Mouse (Mus musculus): ENCODE measurements around the gene Celsr2. TPM values are rescaled to one million over a fixed set of nuclear protein-coding genes. Genes with fewer than 3 reads are reported as not detected.

The Celsr2 gene
- polyA plus RNA-seq, 1 experiment from 2014 or later, result 38.4 TPM

DNA sequence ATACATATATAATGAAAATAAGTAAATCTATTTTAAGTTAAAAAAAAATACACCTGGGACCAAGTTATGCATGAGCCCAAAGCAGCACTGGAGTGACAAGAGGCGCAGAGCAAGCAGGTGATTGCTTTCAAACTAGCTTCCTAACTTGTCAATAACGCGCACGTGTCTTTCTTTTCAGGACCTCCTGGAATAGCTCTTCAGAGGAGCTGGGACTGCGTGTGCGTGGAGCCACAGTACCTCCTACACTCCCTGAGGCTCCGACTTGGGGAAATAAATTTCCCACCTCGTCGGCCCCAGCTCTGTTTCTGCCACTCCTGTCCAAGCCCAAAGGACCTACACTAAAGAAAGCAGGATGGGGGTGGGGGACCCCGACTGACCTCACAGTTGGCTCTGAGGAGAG, 58.3 kb downstream of the Celsr2 start:
- Histone ChIP-seq H3K36me3 (ENCODE audit: control insufficient read depth, insufficient read depth, low read length) (peaks cover 60% of the 10 kb centered on the region), H3K4me2 (ENCODE audit: low read length) (no peak overlapping the region), H3K9ac (ENCODE audit: low read length) (no peak overlapping the region), H3K9me3 (replicated peaks; ENCODE audit: control insufficient read depth, low read length) (no peaks in the 10 kb centered on the region), H3K4me3 (ENCODE audit: low read depth, low read length) (no peak overlapping the region), H3K27ac (ENCODE audit: low read depth, low read length) (no peak overlapping the region), H3K4me1 (ENCODE audit: control insufficient read depth, insufficient read depth, low read length) (peaks cover 4% of the 10 kb centered on the region; the same call in 1 of the 2 replicates), H3K27me3 (replicated peaks; ENCODE audit: control insufficient read depth, insufficient read depth, low read length) (no peaks in the 10 kb centered on the region)
- WGBS, result 86% methylated on average over 10 of the region's 10 CpGs
- DNase-seq (ENCODE audit: low spot score) (no peak), ATAC-seq (no peak)

- no peak overlapping the region for H3K4me2 ChIP-seq (ENCODE audit: low read length)
- no peak overlapping the region for H3K4me3 ChIP-seq (ENCODE audit: low read depth, low read length)
- H3K4me1 ChIP-seq (ENCODE audit: control insufficient read depth, insufficient read depth, low read length), result no peaks in the 10 kb centered on the region
- ATAC-seq, result no peak
- peaks cover 78% of the 10 kb centered on the region for H3K36me3 ChIP-seq (ENCODE audit: control insufficient read depth, insufficient read depth, low read length)
- no peak for DNase-seq (ENCODE audit: low spot score)
- no peak overlapping the region for H3K27ac ChIP-seq (ENCODE audit: low read depth, low read length)
- WGBS, result 90% methylated on average over 3 of the region's 3 CpGs
- no peak overlapping the region for H3K9ac ChIP-seq (ENCODE audit: low read length)
- no peaks in the 10 kb centered on the region for H3K27me3 ChIP-seq (replicated peaks; ENCODE audit: control insufficient read depth, insufficient read depth, low read length)
- no peaks in the 10 kb centered on the region for H3K9me3 ChIP-seq (replicated peaks; ENCODE audit: control insufficient read depth, low read length)
These were observed 60.1 kb downstream of the Celsr2 start for GRCm38 (mm10) chr3:108355245-108355644.

GRCm38 (mm10) chr3:108348376-108348775, 67.0 kb downstream of the Celsr2 start:
- Histone ChIP-seq H3K9ac (ENCODE audit: low read length) (no peak overlapping the region), H3K27ac (ENCODE audit: low read depth, low read length) (no peak overlapping the region), H3K4me3 (ENCODE audit: low read depth, low read length) (no peak overlapping the region), H3K9me3 (replicated peaks; ENCODE audit: control insufficient read depth, low read length) (no peaks in the 10 kb centered on the region), H3K4me2 (ENCODE audit: low read length) (no peak overlapping the region), H3K4me1 (ENCODE audit: control insufficient read depth, insufficient read depth, low read length) (no peaks in the 10 kb centered on the region), H3K27me3 (replicated peaks; ENCODE audit: control insufficient read depth, insufficient read depth, low read length) (no peaks in the 10 kb centered on the region), H3K36me3 (ENCODE audit: control insufficient read depth, insufficient read depth, low read length) (peaks cover 93% of the 10 kb centered on the region)
- no peak for ATAC-seq
- DNase-seq (ENCODE audit: low spot score), result no peak
- 90% methylated on average over 9 of the region's 9 CpGs for WGBS

GRCm38 (mm10) chr3:108345855-108346254, 69.5 kb downstream of the Celsr2 start:
- no peak overlapping the region for H3K4me2 ChIP-seq (ENCODE audit: low read length)
- DNase-seq (ENCODE audit: low spot score) (no peak), ATAC-seq (no peak)
- H3K4me1 ChIP-seq (ENCODE audit: control insufficient read depth, insufficient read depth, low read length), result no peaks in the 10 kb centered on the region
- H3K9ac ChIP-seq (ENCODE audit: low read length), result no peak overlapping the region
- no peaks in the 10 kb centered on the region for H3K27me3 ChIP-seq (replicated peaks; ENCODE audit: control insufficient read depth, insufficient read depth, low read length)
- H3K27ac ChIP-seq (ENCODE audit: low read depth, low read length), result no peak overlapping the region
- WGBS, result 93% methylated on average over 7 of the region's 7 CpGs
- H3K9me3 ChIP-seq (replicated peaks; ENCODE audit: control insufficient read depth, low read length), result no peaks in the 10 kb centered on the region
- peaks cover 98% of the 10 kb centered on the region for H3K36me3 ChIP-seq (ENCODE audit: control insufficient read depth, insufficient read depth, low read length)
- H3K4me3 ChIP-seq (ENCODE audit: low read depth, low read length), result no peak overlapping the region

- Histone ChIP-seq H3K4me1 (ENCODE audit: control insufficient read depth, insufficient read depth, low read length) (no peaks in the 10 kb centered on the region), H3K4me3 (ENCODE audit: low read depth, low read length) (no peak overlapping the region), H3K9me3 (replicated peaks; ENCODE audit: control insufficient read depth, low read length) (no peaks in the 10 kb centered on the region), H3K9ac (ENCODE audit: low read length) (no peak overlapping the region), H3K27me3 (replicated peaks; ENCODE audit: control insufficient read depth, insufficient read depth, low read length) (no peaks in the 10 kb centered on the region), H3K4me2 (ENCODE audit: low read length) (no peak overlapping the region), H3K36me3 (ENCODE audit: control insufficient read depth, insufficient read depth, low read length) (peaks cover 94% of the 10 kb centered on the region), H3K27ac (ENCODE audit: low read depth, low read length) (no peak overlapping the region)
- 80% methylated on average over 7 of the region's 7 CpGs for WGBS
- ATAC-seq (no peak), DNase-seq (ENCODE audit: low spot score) (no peak)
These were observed 73.2 kb downstream of the Celsr2 start for GRCm38 (mm10) chr3:108342185-108342584.

GRCm38 (mm10) chr3:108341040-108341439, 74.3 kb downstream of the Celsr2 start:
- no peak overlapping the region for H3K4me3 ChIP-seq (ENCODE audit: low read depth, low read length)
- DNase-seq (ENCODE audit: low spot score), result no peak
- no peak overlapping the region for H3K9ac ChIP-seq (ENCODE audit: low read length)
- H3K27me3 ChIP-seq (replicated peaks; ENCODE audit: control insufficient read depth, insufficient read depth, low read length), result no peaks in the 10 kb centered on the region
- 91% methylated on average over 2 of the region's 2 CpGs for WGBS
- no peaks in the 10 kb centered on the region for H3K9me3 ChIP-seq (replicated peaks; ENCODE audit: control insufficient read depth, low read length)
- H3K27ac ChIP-seq (ENCODE audit: low read depth, low read length), result no peak overlapping the region
- peaks cover 86% of the 10 kb centered on the region for H3K36me3 ChIP-seq (ENCODE audit: control insufficient read depth, insufficient read depth, low read length)
- ATAC-seq, result no peak
- no peak overlapping the region for H3K4me2 ChIP-seq (ENCODE audit: low read length)
- H3K4me1 ChIP-seq (ENCODE audit: control insufficient read depth, insufficient read depth, low read length), result no peaks in the 10 kb centered on the region

Other genes with a start within 250 kb of the Celsr2 start
- gene Amigo1, start 229.2 kb downstream of the Celsr2 start, polyA plus RNA-seq (2014; fragmentation: Nextera tagmentation; extraction: Ambion mirVana), result 4.8 and 6.5 TPM in 2 replicates
- 2.4 and 2.9 TPM in 2 replicates for gene Cyb561d1, start 214.3 kb downstream of the Celsr2 start, polyA plus RNA-seq (2014; fragmentation: Nextera tagmentation; extraction: Ambion mirVana)
- 24.1 and 30.1 TPM in 2 replicates for gene Atxn7l2, start 204.6 kb downstream of the Celsr2 start, polyA plus RNA-seq (2014; fragmentation: Nextera tagmentation; extraction: Ambion mirVana)
- gene Sypl2, start 188.9 kb downstream of the Celsr2 start, polyA plus RNA-seq (2014; fragmentation: Nextera tagmentation; extraction: Ambion mirVana), result 1.5 and 1.8 TPM in 2 replicates
- 295 and 324 TPM in 2 replicates for gene Psma5, start 158.6 kb downstream of the Celsr2 start, polyA plus RNA-seq (2014; fragmentation: Nextera tagmentation; extraction: Ambion mirVana)
- 16.0 and 16.6 TPM in 2 replicates for gene Sort1, start 131.5 kb downstream of the Celsr2 start, polyA plus RNA-seq (2014; fragmentation: Nextera tagmentation; extraction: Ambion mirVana)
- gene Mybphl, start 50.6 kb downstream of the Celsr2 start, polyA plus RNA-seq (2014; fragmentation: Nextera tagmentation; extraction: Ambion mirVana), result not detected in 2 replicates
- 32.6 and 42.0 TPM in 2 replicates for gene Psrc1, start 31.7 kb downstream of the Celsr2 start, polyA plus RNA-seq (2014; fragmentation: Nextera tagmentation; extraction: Ambion mirVana)
- 227 and 241 TPM in 2 replicates for gene Sars, start 29.7 kb upstream of the Celsr2 start, polyA plus RNA-seq (2014; fragmentation: Nextera tagmentation; extraction: Ambion mirVana)
- 1.3 and 2.0 TPM in 2 replicates for gene 1700013F07Rik, start 118.6 kb upstream of the Celsr2 start, polyA plus RNA-seq (2014; fragmentation: Nextera tagmentation; extraction: Ambion mirVana)
- 8.7 and 12.2 TPM in 2 replicates for gene 5330417C22Rik, start 121.0 kb upstream of the Celsr2 start, polyA plus RNA-seq (2014; fragmentation: Nextera tagmentation; extraction: Ambion mirVana)
- 56.3 and 62.0 TPM in 2 replicates for gene Tmem167b, start 146.9 kb upstream of the Celsr2 start, polyA plus RNA-seq (2014; fragmentation: Nextera tagmentation; extraction: Ambion mirVana)
- gene Taf13, start 156.1 kb upstream of the Celsr2 start, polyA plus RNA-seq (2014; fragmentation: Nextera tagmentation; extraction: Ambion mirVana), result 51.8 and 54.1 TPM in 2 replicates
- gene Wdr47, start 175.7 kb upstream of the Celsr2 start, polyA plus RNA-seq (2014; fragmentation: Nextera tagmentation; extraction: Ambion mirVana), result 87.8 and 112 TPM in 2 replicates
- 51.4 and 56.6 TPM in 2 replicates for gene Clcc1, start 238.4 kb upstream of the Celsr2 start, polyA plus RNA-seq (2014; fragmentation: Nextera tagmentation; extraction: Ambion mirVana)

Data from forebrain, embryonic 14.5 days (tissue).